Mouse (Mus musculus) embryo, embryonic 11.5 days (tissue): ENCODE results near the gene Nop53.
A peak's percentile ranks its signal among the peaks of the same experiment; 100 is the strongest.

Source experiments
- DNase-seq: peaks from one replicate; pipeline ENCODE4 v3.0.0-alpha.2; 2012; ENCODE audit warnings: low read depth, low spot score

The Nop53 gene

GRCm38 (mm10) chr7:15960691-15961090 is 14.8 kb upstream of the Nop53 start:
- DNase-seq = no peak

GRCm38 (mm10) chr7:15956143-15956542 is 10.3 kb upstream of the Nop53 start:
- DNase-seq = no peak

- no peak for DNase-seq
Observed at GRCm38 (mm10) chr7:15955509-15955908, 9.6 kb upstream of the Nop53 start.

GRCm38 (mm10) chr7:15954978-15955443 is 9.1 kb upstream of the Nop53 start:
- DNase-seq = no peak

DNA sequence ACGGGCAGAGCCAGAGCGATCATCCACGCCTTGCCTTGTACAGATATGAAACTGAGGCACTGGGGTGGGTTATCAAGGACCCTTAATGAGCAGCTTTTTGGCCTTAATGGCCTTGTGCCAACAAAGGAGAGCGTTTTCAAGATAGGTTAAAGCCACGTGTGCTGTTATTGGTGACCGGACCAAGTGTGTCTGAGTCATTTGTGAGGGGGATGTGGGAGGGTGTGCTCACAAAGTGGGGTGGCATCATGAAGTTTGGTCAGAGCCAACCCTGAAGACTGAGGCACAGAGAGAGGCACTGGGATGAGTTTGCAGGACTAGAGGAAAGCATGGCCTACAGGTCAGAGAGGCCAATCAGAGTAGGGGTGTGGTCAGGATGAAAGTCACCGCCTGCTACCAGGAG is 8.6 kb upstream of the Nop53 start:
- DNase-seq = no peak

GRCm38 (mm10) chr7:15953307-15954074 is 7.6 kb upstream of the Nop53 start:
- no peak for DNase-seq

DNA sequence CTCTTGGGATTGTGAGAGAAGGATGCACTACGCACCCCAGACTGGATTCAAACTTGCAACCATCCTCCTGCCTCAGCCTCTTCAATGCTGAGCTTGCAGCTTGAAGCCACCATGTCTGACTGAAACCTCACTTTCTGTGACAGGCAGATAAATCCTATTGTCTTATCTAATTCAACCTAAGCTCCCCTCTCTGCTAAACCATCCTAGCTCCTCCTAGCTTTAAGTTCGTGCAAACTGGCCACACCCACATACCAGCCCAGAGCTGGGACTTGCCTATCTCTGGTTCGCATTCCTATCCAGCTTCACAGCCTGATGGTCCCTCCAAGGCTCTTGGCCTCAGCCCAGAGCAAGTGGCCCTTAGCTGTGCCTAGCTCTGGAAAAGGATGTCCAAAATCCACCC is 6.5 kb upstream of the Nop53 start:
- DNase-seq = no peak

DNA sequence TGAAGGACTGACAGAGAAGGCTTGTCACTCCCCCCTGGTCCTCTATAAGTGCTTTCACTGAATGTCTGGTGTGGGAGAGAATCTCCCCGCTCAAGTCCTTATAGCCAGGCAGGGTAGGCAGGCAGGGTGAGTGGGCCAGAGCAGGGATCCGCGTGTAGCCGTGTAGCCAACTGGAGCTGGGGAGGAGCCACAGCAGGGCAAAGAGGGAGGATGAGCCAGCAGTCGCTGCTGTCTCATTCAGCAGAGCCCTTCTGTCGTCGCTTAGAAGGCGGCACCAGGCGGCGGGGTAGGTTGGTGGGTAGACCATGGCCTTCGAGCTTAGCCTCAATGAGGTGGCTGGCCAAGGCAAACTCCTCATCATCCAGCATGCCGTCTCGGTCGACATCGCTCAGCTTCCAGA is 4.1 kb upstream of the Nop53 start:
- no peak for DNase-seq

- DNase-seq = no peak
Observed at GRCm38 (mm10) chr7:15949216-15949790, 3.4 kb upstream of the Nop53 start.

DNA sequence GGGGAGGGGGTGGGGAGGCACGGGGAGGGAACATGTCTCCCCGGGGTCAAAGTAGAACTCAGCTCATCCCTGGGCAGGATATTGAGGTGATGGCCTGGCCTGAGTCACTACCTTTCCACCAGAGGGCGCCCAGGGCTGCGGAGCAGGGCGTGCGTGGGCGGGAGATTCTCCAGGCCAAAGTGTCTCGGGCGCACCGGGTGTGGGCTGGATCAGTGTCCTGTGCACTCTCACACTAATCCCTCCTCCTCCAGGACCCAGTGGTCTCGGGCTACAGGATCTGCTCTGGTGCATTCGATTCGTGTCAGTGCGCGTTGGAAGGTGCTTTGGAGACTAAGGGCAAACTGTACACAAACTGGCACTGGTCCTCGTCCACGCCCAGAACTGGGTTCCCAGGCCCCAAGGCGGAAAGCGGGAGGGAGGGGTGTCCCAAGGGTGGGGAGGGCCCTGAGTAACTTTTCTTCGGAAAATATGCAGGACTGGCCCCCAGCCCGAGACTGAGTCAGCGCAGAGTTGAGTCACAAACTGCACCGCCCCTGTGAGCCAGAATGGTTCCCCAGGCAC is 2.6 kb upstream of the Nop53 start:
- DNase-seq = peak; percentile 58

DNA sequence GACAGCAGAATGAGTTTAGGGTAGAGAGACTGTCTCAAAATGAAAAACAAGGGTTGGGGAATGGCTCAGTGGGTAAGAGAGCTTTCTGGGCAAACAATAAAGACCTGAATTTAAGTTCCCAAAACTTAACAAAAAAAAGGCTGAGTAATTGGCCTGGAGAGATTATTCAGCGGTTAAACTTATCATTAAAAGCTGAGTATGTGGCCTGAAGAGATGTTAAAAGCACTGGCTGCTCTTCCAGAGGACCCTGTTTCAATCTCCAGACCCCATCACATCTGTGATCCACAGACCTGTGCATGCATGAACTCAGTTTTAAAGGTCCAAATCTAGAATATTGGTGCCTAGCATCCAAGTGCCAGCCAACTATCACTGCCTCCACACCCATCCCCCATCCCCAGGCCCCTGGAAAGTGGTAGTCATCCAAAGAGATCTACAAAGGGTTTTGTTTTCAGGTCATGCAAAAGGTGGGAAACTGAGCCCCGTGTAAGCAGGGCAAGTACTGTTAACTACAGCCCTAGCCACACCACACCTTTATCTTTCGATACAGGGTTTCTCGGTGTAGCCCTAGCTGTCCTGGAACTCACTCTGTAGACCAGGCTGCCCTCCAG is 1.9 kb upstream of the Nop53 start:
- no peak for DNase-seq

DNA sequence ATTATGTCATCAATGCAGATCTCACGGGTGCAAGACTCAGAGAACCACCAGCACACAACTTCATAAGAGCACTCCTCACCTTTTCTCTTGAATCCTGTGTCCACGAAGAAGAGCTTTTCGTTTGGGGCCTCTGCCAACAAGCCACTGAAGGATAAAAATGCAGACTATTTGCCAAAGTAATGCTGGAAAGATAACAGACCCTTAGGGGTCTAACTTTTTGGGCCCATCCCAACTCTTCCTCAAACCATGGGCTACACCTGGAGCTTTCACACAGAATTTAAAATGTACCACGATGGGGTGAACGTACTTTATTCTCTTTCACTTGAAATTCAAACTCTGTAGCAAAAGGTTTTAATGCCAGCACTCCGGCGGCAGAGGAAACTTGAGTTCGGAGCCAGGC is 663 bp downstream of the Nop53 start:
- no peak for DNase-seq

DNA sequence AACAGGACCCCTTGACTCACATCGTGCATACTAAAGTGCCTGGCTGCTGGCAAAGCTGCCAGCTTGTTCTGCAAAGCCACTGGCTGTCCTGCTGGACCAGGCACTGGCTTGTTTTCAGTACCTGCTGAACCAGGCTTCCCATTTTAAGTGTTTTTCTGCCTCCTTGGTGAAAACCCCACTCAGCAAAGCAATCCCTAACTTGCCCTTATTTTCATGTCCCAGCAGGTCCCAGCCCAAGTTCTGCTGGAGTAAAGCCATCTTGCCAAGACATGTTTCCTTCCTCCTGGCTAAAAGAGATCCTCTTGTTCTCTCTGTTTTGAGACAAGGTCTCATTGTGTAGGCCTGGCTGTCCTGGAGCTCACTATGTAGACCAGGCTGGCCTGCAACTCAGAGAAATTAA is 1.6 kb downstream of the Nop53 start:
- no peak for DNase-seq

DNA sequence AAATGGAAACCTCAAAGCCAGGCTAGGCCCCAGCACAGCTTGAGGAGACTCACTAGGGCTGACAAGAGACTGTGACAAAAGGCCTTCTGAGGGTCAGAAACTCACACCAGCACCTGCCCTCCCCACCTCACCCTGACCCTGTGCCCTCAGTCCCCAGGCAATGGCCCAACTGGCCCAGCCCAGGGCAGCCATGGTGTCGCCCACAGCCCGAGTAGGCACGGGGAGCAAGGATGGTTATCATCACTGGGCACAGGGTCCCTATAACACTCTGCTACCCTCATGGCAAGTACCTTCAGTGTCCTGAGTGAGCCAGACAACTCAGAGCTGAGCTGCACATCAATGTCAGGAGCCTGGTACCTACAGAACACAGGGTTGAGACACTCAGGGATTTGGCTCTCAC is 7.3 kb downstream of the Nop53 start:
- DNase-seq = no peak

DNA sequence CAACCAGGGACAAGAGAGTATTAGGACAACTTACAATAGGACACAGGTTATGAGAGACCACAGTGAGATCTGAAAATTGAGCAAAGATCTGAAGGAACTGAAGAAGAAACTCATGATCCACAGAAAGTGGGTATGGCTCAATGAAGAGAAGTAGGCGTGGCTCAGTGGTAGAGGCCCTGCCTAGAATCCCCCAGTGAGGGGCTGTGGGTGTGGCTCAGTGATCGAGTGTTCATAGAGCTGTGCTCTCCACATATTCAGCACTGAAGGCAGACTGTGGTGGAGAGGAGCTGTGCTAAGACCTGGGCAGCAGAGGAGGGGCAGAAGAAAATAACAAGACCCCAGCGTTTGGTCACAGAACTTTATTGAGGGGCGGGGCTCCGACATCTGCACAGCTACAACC is 8.4 kb downstream of the Nop53 start:
- DNase-seq = no peak

- no peak for DNase-seq
Observed at GRCm38 (mm10) chr7:15933437-15934359, 12.2 kb downstream of the Nop53 start.

DNA sequence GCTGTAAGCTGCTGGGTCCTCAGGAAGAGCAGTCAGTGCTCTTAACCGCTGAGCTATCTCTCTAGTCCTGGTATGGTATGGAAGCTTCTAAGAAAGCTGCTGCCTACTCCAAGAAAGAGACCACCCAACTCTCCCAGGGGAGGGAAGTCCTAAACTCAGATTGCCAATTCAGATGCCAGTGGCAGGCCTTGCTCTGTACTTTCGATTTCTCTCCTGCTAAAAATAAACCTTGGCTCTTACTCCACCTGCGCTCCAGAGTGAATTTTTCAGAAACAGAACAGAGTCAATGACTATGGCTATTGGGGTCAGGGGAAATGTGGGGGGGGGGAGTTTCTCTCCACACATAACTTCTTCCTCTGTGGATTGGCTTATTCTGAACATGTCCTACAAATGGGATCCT is 14.2 kb downstream of the Nop53 start:
- no peak for DNase-seq

DNA sequence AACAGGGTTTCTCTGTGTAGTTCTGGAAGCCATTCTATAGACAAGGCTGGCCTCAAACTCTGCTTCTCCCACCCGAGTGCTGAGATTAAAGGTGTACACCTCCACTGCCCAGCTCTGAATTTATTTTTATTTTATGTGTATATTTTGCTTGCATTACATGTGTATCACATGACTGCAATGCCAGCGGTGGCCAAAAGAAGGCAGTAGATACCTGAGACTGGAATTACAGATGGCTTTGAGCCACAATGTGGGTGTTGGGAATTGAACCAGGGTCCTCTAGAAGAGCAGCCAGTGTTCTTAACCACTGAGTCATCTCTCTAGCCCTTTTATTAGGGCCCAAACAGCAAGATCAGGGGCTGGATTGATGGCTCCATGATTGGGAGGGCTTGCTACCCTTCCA is 15.3 kb downstream of the Nop53 start:
- DNase-seq = no peak

DNA sequence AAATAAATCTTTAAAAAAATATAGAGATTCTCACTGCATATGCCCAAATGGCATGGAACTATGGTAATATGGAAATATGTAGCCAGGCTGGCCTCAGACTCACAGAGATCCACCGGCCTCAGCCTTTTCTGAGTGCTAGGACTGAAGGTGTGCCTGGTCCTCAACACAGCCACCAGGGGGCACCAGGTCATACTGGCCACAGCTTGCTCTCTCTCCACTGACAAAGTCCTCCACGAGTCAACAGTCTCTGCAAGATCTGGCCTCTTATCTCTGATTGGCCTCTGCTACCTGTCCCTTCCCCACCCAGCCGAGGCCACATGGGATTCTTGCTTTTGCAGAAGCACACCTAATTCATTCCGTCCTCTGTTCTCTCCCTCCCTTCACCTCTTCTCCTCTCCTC is 16.0 kb downstream of the Nop53 start:
- no peak for DNase-seq

DNA sequence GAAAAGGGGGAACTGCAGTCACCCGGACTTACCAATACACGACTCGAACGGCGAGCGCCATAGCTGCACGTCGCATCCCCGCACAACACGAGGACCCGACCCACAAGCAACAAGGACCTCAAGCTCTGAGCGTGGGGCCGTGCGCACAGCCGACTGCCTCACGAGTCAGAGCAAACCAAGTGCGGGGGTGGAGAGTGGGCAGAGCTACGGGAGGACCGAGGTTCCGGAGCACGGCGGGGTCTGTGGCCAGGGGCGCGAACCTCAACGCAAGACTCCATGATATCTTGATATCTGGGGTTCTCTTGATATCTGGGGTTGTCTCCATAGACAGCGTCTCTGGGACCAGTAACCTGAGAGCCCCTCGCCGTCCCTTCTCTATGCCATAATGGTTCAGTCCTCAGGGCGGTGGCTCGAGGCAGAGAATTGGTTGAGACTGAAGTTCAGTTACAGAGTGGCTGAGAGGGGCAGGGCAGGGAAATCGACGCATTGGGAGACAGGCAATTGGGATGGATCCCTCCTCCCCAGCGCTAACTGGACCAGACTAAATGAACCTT is 23.6 kb downstream of the Nop53 start, which contains the start of gene Selenow:
TSS of gene Selenow (minus strand) at position 183 of the 554 bp plus-strand sequence.
- peak; percentile 86 for DNase-seq

GRCm38 (mm10) chr7:15921796-15922195 is 24.1 kb downstream of the Nop53 start:
- peak; percentile 46 for DNase-seq
